Mouse (Mus musculus) heart, embryonic 16.5 days (tissue): ENCODE data around the gene Cep41. TPM values are rescaled to one million over a fixed set of nuclear protein-coding genes. Genes with fewer than 3 reads are reported as not detected.

ENCODE experiments used
- ATAC-seq: fragments of 200-750 bp; cut with Nextera tagmentation; replicated peaks from 2 replicates; pipeline ENCODE4 v1.8.0; 2017; ENCODE audit warnings: moderate number of reproducible peaks; ENCODE audit not compliant: insufficient read depth, low FRiP score; ENCODE audit errors: extremely low read depth
- H3K27ac ChIP-seq: fragments of 300-500 bp; sonication (generic); 2 replicates; pipeline ENCODE4 v1.5.1; 2014; ENCODE audit warnings: mild to moderate bottlenecking, low read length, control low read depth, moderate library complexity
- H3K27me3 ChIP-seq: fragments of 300-500 bp; sonication (generic); 2 replicates; pipeline ENCODE4 v1.6.1; 2014; ENCODE audit warnings: low read length, mixed read lengths; ENCODE audit not compliant: control insufficient read depth, insufficient read depth
- H3K36me3 ChIP-seq: fragments of 300-500 bp; sonication (generic); 2 replicates; pipeline ENCODE4 v1.6.1; 2014; ENCODE audit not compliant: control insufficient read depth, insufficient read depth
- H3K4me1 ChIP-seq: fragments of 300-500 bp; sonication (generic); 2 replicates; pipeline ENCODE4 v1.6.1; 2014; ENCODE audit warnings: low read length, mixed read lengths; ENCODE audit not compliant: control insufficient read depth, insufficient read depth
- H3K4me2 ChIP-seq: fragments of 300-500 bp; sonication (generic); 2 replicates; pipeline ENCODE4 v1.6.1; 2014; ENCODE audit warnings: low read depth, mild to moderate bottlenecking, control low read depth, low read length
- H3K4me3 ChIP-seq: fragments of 300-500 bp; sonication (generic); 2 replicates; pipeline ENCODE4 v1.5.1; 2014; ENCODE audit warnings: mild to moderate bottlenecking, control low read depth, low read length
- H3K9ac ChIP-seq: fragments of 300-500 bp; sonication (generic); 2 replicates; pipeline ENCODE4 v1.6.1; 2014; ENCODE audit warnings: low read length, control low read depth
- H3K9me3 ChIP-seq: fragments of 300-500 bp; sonication (generic); replicated peaks from 2 replicates; pipeline ENCODE4 v1.6.1; 2016; ENCODE audit warnings: low read length; ENCODE audit not compliant: control insufficient read depth
- WGBS: fragments of 180-500 bp; shearing (Covaris S2); extraction: QIAGEN DNeasy Blood & Tissue Kit; methylation state at CpG from one replicate; pipeline ENCODE4 v1.1.7; 2014; 5-methylcytosine and 5-hydroxymethylcytosine counted together
- polyA plus RNA-seq: library from polyadenylated mRNA; unstranded; fragments of >200 nt; fragmentation: Nextera tagmentation; extraction: Ambion mirVana; gene quantifications from 2 replicates; pipeline ENCODE4 v1.2.1, GENCODE M21; 2015

Gene Cep41
- 9.3 and 10.5 TPM in 2 replicates for polyA plus RNA-seq

DNA sequence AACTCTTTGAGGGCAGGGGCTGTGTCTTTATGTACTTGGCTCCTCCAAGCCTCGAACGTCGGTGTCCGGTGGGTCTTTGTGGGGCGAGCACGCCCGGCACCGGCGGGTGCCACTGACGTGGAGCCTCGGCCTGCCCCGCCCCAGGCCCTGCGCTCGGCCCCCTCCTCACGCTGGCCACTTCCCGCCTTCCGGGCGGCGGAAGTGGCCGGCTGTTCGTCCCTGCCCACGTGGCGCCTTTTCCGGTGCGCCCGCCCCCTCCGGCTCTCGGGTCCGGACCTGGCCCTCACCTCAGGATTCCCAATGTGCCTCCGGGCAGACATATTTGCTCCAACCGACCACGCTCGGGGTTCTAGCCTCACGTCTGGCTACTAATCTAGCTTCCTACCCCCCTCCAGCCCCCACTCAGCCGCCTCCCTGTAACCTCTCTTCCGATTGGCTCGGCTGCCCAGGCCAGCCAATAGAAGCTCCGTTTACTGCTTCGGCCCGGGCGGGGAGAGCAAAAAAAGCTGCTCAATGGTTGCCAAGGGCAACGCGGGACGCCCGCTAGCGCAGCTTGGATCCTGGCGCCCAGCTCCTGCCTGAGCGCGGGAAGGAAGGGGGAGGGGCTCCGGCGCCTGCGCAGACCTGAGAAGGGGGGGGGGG, at the start of gene Cep41:
Gene Cep41 (minus strand): TSS at position 400 of the 642 bp plus-strand sequence.
- no peaks in the 10 kb centered on the region for H3K9me3 ChIP-seq
- no peaks in the 10 kb centered on the region for H3K36me3 ChIP-seq
- H3K4me2 ChIP-seq = peak within 1 kb of the TSS; percentile 78
- H3K27me3 ChIP-seq = no peaks in the 10 kb centered on the region
- H3K4me1 ChIP-seq = peaks cover 10% of the 10 kb centered on the region
- peak within 1 kb of the TSS; percentile 65 for H3K4me3 ChIP-seq
- peak; percentile 95 for ATAC-seq
- peak within 1 kb of the TSS; percentile 88 for H3K27ac ChIP-seq
- H3K9ac ChIP-seq = peak within 1 kb of the TSS; percentile 74
- WGBS = under 1% methylated on average over 51 of the region's 52 CpGs

DNA sequence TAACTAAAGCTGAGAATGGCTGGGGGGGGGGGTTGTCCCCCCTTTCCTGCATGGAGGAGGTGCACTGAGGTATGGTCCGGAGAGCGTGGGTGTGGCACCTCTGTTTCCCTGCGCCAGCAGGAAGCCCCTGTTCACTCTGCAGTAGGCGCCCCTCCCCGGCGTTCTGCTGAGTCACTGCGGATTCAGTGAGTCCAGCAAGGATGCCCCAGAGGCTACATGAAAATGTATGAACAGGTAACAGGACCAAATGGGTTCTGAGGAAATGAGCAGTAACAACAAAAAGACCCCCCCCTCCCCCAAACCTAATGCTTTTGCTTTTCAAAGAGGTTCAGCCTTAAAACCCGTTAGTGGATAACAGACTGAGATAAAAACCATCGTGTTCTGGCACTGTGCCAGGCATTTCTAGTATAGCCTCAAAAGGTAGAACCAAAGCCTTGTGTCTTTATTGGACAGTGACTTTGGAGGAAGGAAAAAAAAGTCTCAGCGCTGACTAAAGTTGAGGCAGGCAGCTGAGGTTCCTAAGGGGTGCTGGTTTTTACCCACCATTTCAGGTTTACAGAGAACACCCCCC, 45.7 kb upstream of the Cep41 start:
- Histone ChIP-seq H3K27ac (peak overlapping the region; percentile 85), H3K4me3 (peak overlapping the region; percentile 56), H3K36me3 (peaks cover 19% of the 10 kb centered on the region), H3K9ac (peak overlapping the region; percentile 69), H3K27me3 (no peaks in the 10 kb centered on the region), H3K4me1 (no peaks in the 10 kb centered on the region; the same call in 1 of the 2 replicates), H3K4me2 (peak overlapping the region; percentile 69), H3K9me3 (peaks cover 47% of the 10 kb centered on the region)
- WGBS = 52% methylated on average over 10 of the region's 10 CpGs
- ATAC-seq = no peak

DNA sequence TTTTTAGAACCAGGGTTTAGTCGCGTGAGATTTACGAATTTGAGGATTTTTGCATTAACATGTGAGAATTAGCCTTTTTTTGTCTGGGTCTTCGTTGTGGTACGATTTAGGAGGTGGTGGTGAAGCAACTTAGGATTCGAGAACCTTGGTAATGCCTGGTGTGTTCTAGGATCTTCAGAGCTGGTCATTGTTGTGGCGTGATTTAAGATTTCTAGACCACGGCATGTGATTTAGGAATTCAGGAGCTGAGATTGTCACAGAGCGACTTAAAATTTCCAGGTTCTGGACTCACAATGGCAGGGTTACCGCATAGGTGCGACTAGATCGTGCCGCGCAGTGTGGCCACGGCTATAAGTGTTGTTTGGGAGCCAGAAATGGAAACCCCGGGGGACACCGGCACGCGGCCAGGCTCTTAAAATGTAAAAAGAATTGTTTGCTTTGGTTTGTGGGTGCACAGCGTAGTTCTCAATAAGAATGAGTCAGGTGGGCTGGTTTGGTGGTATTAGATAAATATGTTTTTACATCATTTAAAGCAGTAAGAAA, 45.0 kb upstream of the Cep41 start:
- Histone ChIP-seq H3K4me1 (no peaks in the 10 kb centered on the region; the same call in 1 of the 2 replicates), H3K27ac (peak overlapping the region; percentile 85), H3K36me3 (peaks cover 12% of the 10 kb centered on the region), H3K4me2 (peak overlapping the region; percentile 69), H3K4me3 (peak overlapping the region; percentile 56), H3K9me3 (peaks cover 47% of the 10 kb centered on the region), H3K27me3 (no peaks in the 10 kb centered on the region), H3K9ac (peak overlapping the region; percentile 69)
- WGBS = 57% methylated on average over 20 of the region's 20 CpGs
- ATAC-seq = no peak

DNA sequence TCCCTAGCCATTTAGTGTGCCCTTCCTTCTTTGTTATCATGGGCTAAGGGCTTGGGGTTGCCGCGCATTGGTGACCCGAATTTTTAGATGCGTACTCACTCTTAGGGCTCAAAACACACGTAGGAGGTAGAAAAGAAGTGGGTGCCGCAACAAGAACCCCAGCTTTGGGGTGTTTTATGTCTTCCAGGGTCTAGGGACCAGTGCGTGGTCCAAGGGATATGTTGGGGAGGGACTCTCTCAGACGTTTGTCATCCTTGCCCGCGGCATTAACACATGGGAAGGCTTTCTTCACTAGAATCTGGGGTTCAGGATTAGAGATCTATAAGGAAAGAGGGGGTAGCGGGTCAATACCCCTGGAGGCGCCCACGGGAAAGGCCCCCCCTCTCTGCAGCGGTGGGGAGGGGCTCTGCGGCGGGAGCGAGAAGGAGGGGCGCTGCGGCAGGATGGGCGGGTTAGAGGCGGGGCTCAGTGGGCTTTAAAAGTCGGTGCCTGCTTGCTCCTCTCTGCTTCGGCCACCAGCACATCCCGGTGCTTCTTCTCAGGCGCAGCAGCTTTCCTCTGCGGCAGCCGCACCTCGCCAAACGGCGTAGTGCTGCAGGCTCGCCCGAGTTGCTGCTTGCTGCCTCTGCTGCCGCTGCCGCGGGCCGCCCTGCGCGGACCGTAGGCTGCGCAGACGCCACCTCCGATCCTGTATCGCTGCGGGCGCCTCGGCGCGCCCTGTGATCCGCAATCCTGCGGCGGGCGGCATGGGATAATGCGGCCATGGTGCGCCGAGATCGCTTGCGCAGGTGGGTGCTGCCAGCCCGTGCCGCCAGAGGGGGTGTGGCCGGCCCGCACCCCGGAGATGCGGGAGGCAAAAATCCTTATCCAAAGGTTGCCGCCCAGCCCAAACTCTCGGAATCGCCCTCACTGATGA, 44.3 kb upstream of the Cep41 start:
- Histone ChIP-seq H3K9me3 (peaks cover 47% of the 10 kb centered on the region), H3K4me1 (no peaks in the 10 kb centered on the region; the same call in 1 of the 2 replicates), H3K4me2 (peak overlapping the region; percentile 69), H3K27me3 (no peaks in the 10 kb centered on the region), H3K4me3 (peak overlapping the region; percentile 56), H3K27ac (peak overlapping the region; percentile 85), H3K36me3 (peaks cover 8% of the 10 kb centered on the region), H3K9ac (peak overlapping the region; percentile 69)
- 52% methylated on average over 64 of the region's 66 CpGs for WGBS
- peak; percentile 65 for ATAC-seq

DNA sequence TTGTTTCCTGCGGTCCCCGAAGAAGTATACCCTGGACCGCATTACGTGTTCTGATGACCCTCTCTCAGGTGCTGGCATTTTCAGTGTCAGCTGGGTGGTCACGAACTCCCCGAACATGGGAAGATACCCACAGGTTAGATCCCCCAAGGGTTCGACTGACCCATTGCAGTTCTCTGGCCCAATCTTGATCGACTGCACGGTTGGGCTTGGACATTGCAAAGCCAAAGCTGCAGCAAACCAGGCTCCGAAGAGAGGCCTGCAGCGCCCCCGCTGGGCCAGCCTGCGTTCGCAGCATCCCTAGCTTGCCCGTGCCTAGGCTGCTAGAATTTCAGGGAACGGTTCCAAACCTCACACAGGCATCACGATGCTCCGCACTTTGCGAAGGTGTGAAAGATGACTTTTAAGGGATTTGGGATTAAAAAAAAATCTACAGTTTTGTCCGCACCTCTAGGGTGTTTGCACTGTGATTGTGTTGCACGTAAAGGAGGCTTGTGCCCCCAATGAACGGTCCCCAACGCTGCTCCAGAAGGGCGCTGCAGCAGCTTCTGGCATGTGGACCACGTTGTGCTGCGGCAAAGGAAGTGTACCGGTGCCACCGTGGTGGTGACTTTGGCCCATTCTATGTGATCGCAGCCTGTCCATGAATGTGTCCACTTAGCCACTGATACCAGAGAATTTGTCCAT, 43.5 kb upstream of the Cep41 start:
- ATAC-seq = peak; percentile 77
- no peaks in the 10 kb centered on the region for H3K27me3 ChIP-seq
- peak overlapping the region; percentile 69 for H3K4me2 ChIP-seq
- 50% methylated on average over 29 of the region's 29 CpGs for WGBS
- H3K27ac ChIP-seq = peak overlapping the region; percentile 86
- H3K36me3 ChIP-seq = peaks cover 8% of the 10 kb centered on the region
- peak overlapping the region; percentile 68 for H3K9ac ChIP-seq
- H3K9me3 ChIP-seq = peaks cover 47% of the 10 kb centered on the region
- no peaks in the 10 kb centered on the region; the same call in 1 of the 2 replicates for H3K4me1 ChIP-seq
- peak overlapping the region; percentile 56 for H3K4me3 ChIP-seq

DNA sequence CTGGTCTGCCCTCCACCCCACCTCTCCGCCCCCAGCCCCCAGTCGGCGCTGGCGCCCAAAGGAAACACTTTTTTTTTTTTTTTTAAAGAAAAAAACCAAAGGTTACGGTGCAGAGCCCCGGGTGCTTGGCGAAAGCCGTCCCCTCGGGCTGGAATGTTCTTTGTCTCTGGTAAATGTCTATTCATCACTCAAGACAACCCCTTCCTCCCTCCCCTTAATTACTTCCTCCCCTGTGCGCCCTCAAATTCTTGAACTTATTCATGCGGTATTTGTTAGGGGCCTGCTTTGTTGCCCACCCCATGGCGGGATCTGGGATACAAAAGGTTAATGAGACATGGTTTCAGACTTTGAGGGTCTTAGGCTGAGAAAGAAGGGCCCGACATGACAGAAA, 42.8 kb upstream of the Cep41 start:
- no peaks in the 10 kb centered on the region for H3K27me3 ChIP-seq
- H3K36me3 ChIP-seq = peaks cover 5% of the 10 kb centered on the region
- peak overlapping the region; percentile 86 for H3K27ac ChIP-seq
- no peaks in the 10 kb centered on the region; the same call in 1 of the 2 replicates for H3K4me1 ChIP-seq
- H3K4me3 ChIP-seq = peak overlapping the region; percentile 25
- H3K9ac ChIP-seq = peak overlapping the region; percentile 27; the same call in 1 of the 2 replicates
- WGBS = 58% methylated on average over 13 of the region's 13 CpGs
- ATAC-seq = no peak
- peak overlapping the region; percentile 60 for H3K4me2 ChIP-seq
- H3K9me3 ChIP-seq = peaks cover 47% of the 10 kb centered on the region

DNA sequence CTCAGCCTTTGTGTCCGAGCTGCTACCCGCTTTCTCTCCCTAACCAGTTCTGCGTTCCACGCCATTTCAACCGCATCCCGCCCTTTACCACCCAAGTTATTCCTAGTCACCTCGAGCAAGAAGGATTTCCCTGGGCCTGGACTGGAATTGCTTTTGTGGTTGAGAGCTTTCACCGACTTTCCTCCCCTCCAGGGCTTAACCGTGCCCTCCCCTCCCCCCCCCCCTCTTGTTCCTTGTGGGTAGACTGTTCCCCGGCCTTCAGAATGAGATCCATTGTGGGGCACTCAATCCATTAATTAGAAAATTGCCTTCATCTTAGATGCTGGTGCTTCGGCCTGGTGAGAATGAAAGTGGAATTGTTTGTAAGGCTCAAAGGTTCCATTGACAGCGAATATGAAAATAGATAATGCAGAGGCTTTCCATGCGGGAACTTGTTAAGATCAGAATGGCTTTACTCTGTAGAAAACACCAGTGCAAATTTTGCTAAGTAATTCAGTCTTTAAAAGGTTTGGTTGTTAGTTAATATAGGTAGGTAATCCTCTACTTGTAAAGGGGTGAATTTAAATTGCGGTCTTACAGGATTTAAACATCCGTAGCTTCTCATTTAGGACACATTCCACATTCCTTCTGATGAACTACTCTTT, 42.3 kb upstream of the Cep41 start:
- Histone ChIP-seq H3K9ac (peak overlapping the region; percentile 57), H3K4me2 (peak overlapping the region; percentile 60), H3K9me3 (peaks cover 47% of the 10 kb centered on the region), H3K4me1 (no peaks in the 10 kb centered on the region; the same call in 1 of the 2 replicates), H3K4me3 (peak overlapping the region; percentile 35), H3K27ac (peak overlapping the region; percentile 86), H3K27me3 (no peaks in the 10 kb centered on the region), H3K36me3 (peaks cover 5% of the 10 kb centered on the region)
- ATAC-seq = no peak
- WGBS = 43% methylated on average over 15 of the region's 15 CpGs
